Mouse (Mus musculus) 3T3-L1 (cell line): Measurements from ENCODE around the gene Mllt10.

Experiments
- DNase-seq: peaks from one replicate; pipeline ENCODE4 v3.0.0-alpha.2; 2015; ENCODE audit warnings: low read depth, low spot score

Mllt10 gene

GRCm38 (mm10) chr2:18195691-18196396 lies 140.8 kb downstream of the Mllt10 start:
- DNase-seq, result peak; percentile 91

GRCm38 (mm10) chr2:18201820-18202462 lies 146.9 kb downstream of the Mllt10 start:
- DNase-seq, result peak; percentile 42

GRCm38 (mm10) chr2:18202923-18203322 lies 147.9 kb downstream of the Mllt10 start:
- peak; percentile 26 for DNase-seq

GRCm38 (mm10) chr2:18205118-18205517 lies 150.1 kb downstream of the Mllt10 start:
- DNase-seq, result peak; percentile 65

- DNase-seq, result no peak
Observed at GRCm38 (mm10) chr2:18206811-18207210, 151.8 kb downstream of the Mllt10 start.

GRCm38 (mm10) chr2:18208578-18208977 lies 153.5 kb downstream of the Mllt10 start:
- no peak for DNase-seq

- DNase-seq, result no peak
Observed at GRCm38 (mm10) chr2:18209211-18209823, 154.3 kb downstream of the Mllt10 start.

GRCm38 (mm10) chr2:18209948-18210347 lies 154.9 kb downstream of the Mllt10 start:
- no peak for DNase-seq

- peak; percentile 78 for DNase-seq
Observed at GRCm38 (mm10) chr2:18214031-18214430, 159.0 kb downstream of the Mllt10 start.

- DNase-seq, result no peak
Observed at GRCm38 (mm10) chr2:18217867-18218266, 162.8 kb downstream of the Mllt10 start.

GRCm38 (mm10) chr2:18218500-18218899 lies 163.5 kb downstream of the Mllt10 start:
- DNase-seq, result no peak

- no peak for DNase-seq
Observed at GRCm38 (mm10) chr2:18219136-18219535, 164.1 kb downstream of the Mllt10 start.

- no peak for DNase-seq
Observed at GRCm38 (mm10) chr2:18219569-18219968, 164.5 kb downstream of the Mllt10 start.

GRCm38 (mm10) chr2:18228486-18229062 lies 173.5 kb downstream of the Mllt10 start:
- no peak for DNase-seq

- DNase-seq, result peak; percentile 13
Observed at GRCm38 (mm10) chr2:18229279-18229678, 174.2 kb downstream of the Mllt10 start.

GRCm38 (mm10) chr2:18231143-18231542 lies 176.1 kb downstream of the Mllt10 start:
- no peak for DNase-seq

GRCm38 (mm10) chr2:18232883-18233567 lies 178.0 kb downstream of the Mllt10 start:
- no peak for DNase-seq

GRCm38 (mm10) chr2:18235524-18235923 lies 180.5 kb downstream of the Mllt10 start:
- no peak for DNase-seq

GRCm38 (mm10) chr2:18249224-18249623 lies 194.2 kb downstream of the Mllt10 start:
- no peak for DNase-seq
